Mouse (Mus musculus) forebrain, embryonic 12.5 days (tissue): Measurements from ENCODE around the gene Esf1. TPM values are rescaled to one million over a fixed set of nuclear protein-coding genes. Genes with fewer than 3 reads are reported as not detected.
"Not testable (repeated sequence)": the region's sequence is repeated elsewhere in the genome, so short reads cannot be mapped to it uniquely, and the experiment has no call there.

Source experiments
- ATAC-seq: fragments of 200-750 bp; cut with Nextera tagmentation; 2 replicates; pipeline ENCODE4 v1.8.0; 2017; ENCODE audit warnings: moderate TSS enrichment; ENCODE audit not compliant: low FRiP score
- H3K27ac ChIP-seq: fragments of 300-500 bp; sonication (generic); 2 replicates; pipeline ENCODE4 v1.5.1; 2016; ENCODE audit warnings: mild to moderate bottlenecking
- H3K27me3 ChIP-seq: fragments of 300-500 bp; sonication (generic); 2 replicates; pipeline ENCODE4 v1.6.1; 2016; ENCODE audit warnings: mild to moderate bottlenecking
- H3K36me3 ChIP-seq: fragments of 300-500 bp; sonication (generic); replicated peaks from 2 replicates; pipeline ENCODE4 v1.6.1; 2016; ENCODE audit warnings: mild to moderate bottlenecking
- H3K4me1 ChIP-seq: fragments of 300-500 bp; sonication (generic); 2 replicates; pipeline ENCODE4 v1.6.1; 2016
- H3K4me2 ChIP-seq: fragments of 300-500 bp; sonication (generic); 2 replicates; pipeline ENCODE4 v1.6.1; 2016; ENCODE audit warnings: mild to moderate bottlenecking, moderate library complexity
- H3K4me3 ChIP-seq: fragments of 300-500 bp; sonication (generic); replicated peaks from 2 replicates; pipeline ENCODE4 v1.5.1; 2016; ENCODE audit warnings: mild to moderate bottlenecking
- H3K9ac ChIP-seq: fragments of 300-500 bp; sonication (generic); 2 replicates; pipeline ENCODE4 v1.6.1; 2016; ENCODE audit warnings: mild to moderate bottlenecking
- H3K9me3 ChIP-seq: fragments of 300-500 bp; sonication (generic); 2 replicates; pipeline ENCODE4 v1.6.1; 2016
- WGBS: fragments of 180-500 bp; shearing (Covaris S2); methylation state at CpG from one replicate; pipeline ENCODE4 v1.1.7; 2016; 5-methylcytosine and 5-hydroxymethylcytosine counted together
- polyA plus RNA-seq: library from polyadenylated mRNA; unstranded; fragments of >200 nt; fragmentation: Nextera tagmentation; extraction: Ambion mirVana; gene quantifications from 2 replicates; pipeline ENCODE4 v1.2.1, GENCODE M21; 2016

The Esf1 gene
- polyA plus RNA-seq, 1 experiment from 2014 or later: 34.1 TPM

- H3K36me3 ChIP-seq: no peaks in the 10 kb centered on the region
- 88% methylated on average over 11 of the region's 11 CpGs for WGBS
- ATAC-seq: no peak
- H3K9me3 ChIP-seq: no peaks in the 10 kb centered on the region
- no peaks in the 10 kb centered on the region for H3K27me3 ChIP-seq
- no peak overlapping the region for H3K27ac ChIP-seq
- no peak overlapping the region for H3K4me3 ChIP-seq
- H3K9ac ChIP-seq: no peak overlapping the region
- H3K4me1 ChIP-seq: 0 out of 2 replicates have a peak, but pooled peaks cover 2% of the 10 kb centered on the region
- no peak overlapping the region for H3K4me2 ChIP-seq
These were observed 89.4 kb downstream of the Esf1 start for GRCm38 (mm10) chr2:140080747-140081577.

DNA sequence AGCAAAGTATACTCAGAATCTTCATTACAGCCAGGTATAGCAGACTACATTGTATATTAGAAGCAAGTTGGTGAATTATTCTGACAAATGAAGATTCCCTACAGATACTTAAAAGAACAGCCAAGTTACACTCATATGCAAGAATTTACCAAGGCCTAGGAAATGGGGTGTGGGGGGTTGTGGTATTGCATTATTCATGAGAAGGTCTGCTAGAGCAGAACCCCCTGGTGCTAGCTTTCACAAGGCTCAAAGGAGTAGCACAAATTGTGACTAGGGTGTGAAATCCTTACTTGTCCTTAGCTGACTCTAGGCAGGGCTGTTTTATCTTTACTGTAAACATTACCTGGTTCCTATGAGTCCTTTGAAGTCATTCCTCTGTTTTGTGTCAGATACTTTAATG lies 91.1 kb downstream of the Esf1 start:
- ATAC-seq, H3K4me3 ChIP-seq, H3K4me2 ChIP-seq, H3K4me1 ChIP-seq, H3K27ac ChIP-seq, H3K36me3 ChIP-seq, H3K9me3 ChIP-seq, H3K9ac ChIP-seq, H3K27me3 ChIP-seq: not testable (repeated sequence)

DNA sequence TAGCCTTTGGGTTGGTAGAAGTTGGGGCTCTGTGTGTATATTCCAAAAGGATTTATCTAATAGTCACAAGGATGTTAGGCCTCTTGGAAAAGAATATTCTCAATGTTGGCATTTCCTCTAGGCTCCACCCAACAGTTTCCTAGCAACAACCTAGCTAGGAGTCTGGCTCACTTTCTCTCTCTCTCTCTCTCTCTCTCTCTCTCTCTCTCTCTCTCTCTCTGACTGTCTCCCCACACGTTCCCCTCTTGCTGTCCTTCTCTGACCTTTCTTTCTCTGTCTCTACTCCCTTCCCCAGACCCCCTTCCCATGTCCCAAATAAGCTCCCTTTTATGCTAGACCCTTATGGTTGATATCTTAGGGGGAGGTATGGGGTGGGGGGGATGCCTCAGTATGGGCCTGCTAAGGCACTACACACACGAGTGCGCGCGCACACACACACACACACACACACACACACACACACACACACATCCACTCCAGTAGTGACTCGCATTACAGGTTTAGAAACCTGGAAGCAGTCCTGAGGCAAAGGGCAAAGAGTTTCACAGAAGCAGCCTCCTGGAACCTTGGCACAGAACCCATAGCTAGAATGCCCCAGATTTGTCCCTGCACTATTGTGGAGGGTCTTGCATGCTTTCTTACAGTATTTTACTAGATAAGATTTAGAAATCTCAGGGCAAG lies 91.6 kb downstream of the Esf1 start:
- H3K27ac ChIP-seq: no peak overlapping the region
- no peaks in the 10 kb centered on the region for H3K9me3 ChIP-seq
- 0 out of 2 replicates have a peak, but pooled peaks cover 2% of the 10 kb centered on the region for H3K4me1 ChIP-seq
- no peaks in the 10 kb centered on the region for H3K27me3 ChIP-seq
- ATAC-seq: no peak
- no peak overlapping the region for H3K4me2 ChIP-seq
- no peak overlapping the region for H3K9ac ChIP-seq
- no peaks in the 10 kb centered on the region for H3K36me3 ChIP-seq
- no peak overlapping the region for H3K4me3 ChIP-seq
- WGBS: 56% methylated on average over 6 of the region's 6 CpGs

- H3K27me3 ChIP-seq: no peaks in the 10 kb centered on the region
- H3K9ac ChIP-seq: no peak overlapping the region
- ATAC-seq: no peak
- no peaks in the 10 kb centered on the region for H3K9me3 ChIP-seq
- H3K4me3 ChIP-seq: no peak overlapping the region
- no peak overlapping the region for H3K27ac ChIP-seq
- H3K4me2 ChIP-seq: no peak overlapping the region
- 7% methylated on average over 1 of the region's 1 CpGs for WGBS
- 0 out of 2 replicates have a peak, but pooled peaks cover 2% of the 10 kb centered on the region for H3K4me1 ChIP-seq
- H3K36me3 ChIP-seq: no peaks in the 10 kb centered on the region
These were observed 92.9 kb downstream of the Esf1 start for GRCm38 (mm10) chr2:140077476-140077875.

- H3K27me3 ChIP-seq: no peaks in the 10 kb centered on the region
- WGBS: 89% methylated on average over 3 of the region's 3 CpGs
- no peak overlapping the region for H3K4me2 ChIP-seq
- ATAC-seq: no peak
- no peaks in the 10 kb centered on the region for H3K36me3 ChIP-seq
- H3K9me3 ChIP-seq: no peaks in the 10 kb centered on the region
- no peak overlapping the region for H3K4me3 ChIP-seq
- no peak overlapping the region for H3K27ac ChIP-seq
- 0 out of 2 replicates have a peak, but pooled peaks cover 2% of the 10 kb centered on the region for H3K4me1 ChIP-seq
- no peak overlapping the region for H3K9ac ChIP-seq
These were observed 95.2 kb downstream of the Esf1 start for GRCm38 (mm10) chr2:140075150-140075549.

Other genes with a start within 250 kb of the Esf1 start
- 16.7 and 19.0 TPM in 2 replicates for gene Tasp1, start 103.8 kb downstream of the Esf1 start, polyA plus RNA-seq
- not detected in 2 replicates for gene Gm17374, start 18.5 kb downstream of the Esf1 start, polyA plus RNA-seq
- 32.0 and 34.1 TPM in 2 replicates for gene Ndufaf5, start 85 bp upstream of the Esf1 start, polyA plus RNA-seq
- not detected in 2 replicates for gene Sel1l2, start 219.1 kb upstream of the Esf1 start, polyA plus RNA-seq
- 48.8 and 52.0 TPM in 2 replicates for gene Macrod2, start 224.7 kb upstream of the Esf1 start, polyA plus RNA-seq